Mouse (Mus musculus) mouse embryonic stem cell (cell line): ENCODE measurements around the gene Nkx1-2.

ENCODE experiments used
- in situ Hi-C, 2 experiments: fragments of 300-500 bp; cut with MboI; formaldehyde crosslinking; loops; 1 replicate in 1 of 2; 3 replicates in 1 of 2; pipeline ENCODE4 v1.14.3; 2019 to 2020; ENCODE audit warnings: low sequenced_read_pairs in 2 of 2, low pct_unique_long_range_greater_than_20kb in 1 of 2, mixed read lengths in 1 of 2; ENCODE audit not compliant: unreplicated experiment in 1 of 2

The Nkx1-2 gene

DNA sequence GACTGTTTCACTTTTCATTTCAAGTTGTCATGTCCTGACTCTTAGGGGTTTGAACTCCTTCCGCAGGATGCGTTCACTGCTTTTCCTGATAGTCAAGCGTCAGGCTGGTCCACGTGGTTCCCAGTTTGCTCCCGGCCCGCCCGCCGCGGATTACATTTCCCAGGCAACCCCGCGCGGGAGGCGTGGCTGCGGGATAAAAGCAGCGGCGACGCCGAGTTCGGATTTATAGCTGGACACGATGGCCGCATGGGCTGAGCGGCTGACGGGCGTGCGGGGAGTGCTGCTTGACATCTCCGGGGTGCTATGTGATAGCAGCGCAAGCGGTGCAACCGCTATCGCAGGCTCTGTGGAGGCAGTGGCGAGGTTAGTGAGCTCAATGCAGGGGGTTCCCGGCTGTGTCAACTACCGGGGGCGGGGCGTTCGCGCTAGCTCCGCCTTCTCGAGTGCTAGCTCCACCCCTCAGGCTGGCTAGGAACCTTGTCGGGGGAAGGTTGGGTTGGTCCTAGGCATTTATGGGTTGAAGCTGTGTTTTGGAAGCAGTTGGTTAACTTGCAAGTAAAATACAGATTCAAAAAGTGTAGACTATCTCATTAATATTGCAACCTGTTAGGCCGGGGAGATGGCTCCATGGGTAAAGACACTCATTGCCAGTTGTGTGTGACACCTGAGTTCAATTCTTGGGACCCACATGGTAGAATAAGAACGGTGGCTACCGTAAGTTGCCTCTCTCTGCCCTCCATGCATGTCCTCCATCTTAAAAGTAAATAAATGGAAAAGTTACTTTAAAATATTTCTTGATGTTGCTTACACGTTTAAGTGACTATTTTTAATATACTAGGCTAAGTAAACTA lies 11.3 kb upstream of the Nkx1-2 start, which contains the start of gene Lhpp:
Gene Lhpp, plus strand, starts transcription at position 171 of the 851 bp plus-strand sequence.
- in situ Hi-C loops: no loop called here

DNA sequence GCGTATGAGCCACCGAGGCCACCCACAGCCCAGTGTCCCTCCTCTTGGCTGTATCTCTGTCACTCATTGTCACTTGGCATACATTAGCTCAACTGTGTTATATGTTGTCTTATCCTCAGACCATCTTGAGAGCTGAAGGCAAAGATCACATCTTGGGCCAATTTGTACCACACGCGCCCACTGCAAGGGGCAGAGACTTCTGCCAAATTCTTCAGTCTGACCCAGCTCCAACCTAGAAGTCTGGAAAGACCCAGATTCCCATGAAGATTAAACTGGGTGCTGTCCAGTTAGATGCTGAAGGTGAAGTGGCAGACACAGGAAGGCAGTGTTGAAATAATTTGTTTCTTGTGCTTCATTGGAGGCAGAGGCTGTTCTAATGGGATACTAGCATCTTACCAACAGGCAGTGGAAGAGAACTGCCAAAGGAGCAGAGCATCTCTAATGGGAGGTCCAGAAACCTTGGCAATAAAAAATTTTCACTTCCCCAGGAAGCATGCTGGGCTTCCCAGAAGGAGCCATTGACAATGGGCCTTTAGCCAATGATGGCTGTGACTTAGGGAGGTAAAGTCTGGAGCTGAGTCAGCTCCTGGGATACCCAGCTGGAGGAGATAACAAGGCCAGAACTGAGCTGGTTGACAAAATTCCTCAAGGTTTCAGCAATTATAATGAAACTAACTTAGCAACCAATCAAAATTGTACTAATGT lies 9.0 kb upstream of the Nkx1-2 start:
- in situ Hi-C loops: loop anchor here in 1 of 2 experiments (10.0 kb wide), 1 partner anchor 1054 kb away; no protein-coding TSS in a partner anchor

DNA sequence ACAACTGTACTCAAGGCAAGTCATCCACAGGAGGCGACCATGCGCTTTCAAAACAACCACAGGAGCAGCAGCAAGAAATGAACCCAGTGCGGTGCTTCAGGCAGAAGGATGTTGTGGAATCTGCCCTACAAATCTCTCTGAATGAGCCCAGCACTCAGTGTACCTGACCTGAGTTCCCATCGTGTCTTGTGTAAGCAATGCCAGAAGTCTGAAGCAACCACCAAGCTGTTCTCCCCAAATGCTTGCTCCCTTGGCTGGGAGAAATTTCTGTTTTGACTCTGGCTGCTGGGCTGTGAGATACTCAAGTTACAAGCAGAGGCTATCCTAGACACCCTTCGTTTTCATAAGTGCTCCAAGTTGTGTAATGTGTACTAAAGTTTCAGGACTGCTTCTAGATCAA lies 6.3 kb upstream of the Nkx1-2 start:
- in situ Hi-C loops: loop anchor here in 1 of 2 experiments (10.0 kb wide), 1 partner anchor 1051 kb away; no protein-coding TSS in a partner anchor

DNA sequence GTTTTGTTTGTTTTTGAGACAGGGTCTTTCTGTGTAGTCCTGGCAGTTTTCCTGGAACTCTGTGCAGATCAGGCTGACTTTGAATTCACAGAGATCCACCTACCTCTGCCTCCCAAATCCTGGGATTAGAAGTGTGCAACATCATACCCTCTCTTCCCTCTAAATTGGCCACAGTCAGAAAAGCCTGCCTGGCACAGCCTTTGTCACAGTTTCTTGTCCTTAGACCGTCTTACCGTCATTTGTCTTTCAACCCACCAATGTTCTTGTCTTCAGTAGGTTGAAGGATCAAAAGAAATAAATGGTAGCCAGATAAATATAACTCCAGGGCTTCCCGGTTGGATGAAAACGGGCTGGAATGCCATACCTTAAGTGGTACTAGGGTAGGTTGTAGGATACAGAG lies 5.3 kb upstream of the Nkx1-2 start:
- in situ Hi-C loops: loop anchor here in 1 of 2 experiments (10.0 kb wide), 1 partner anchor 1050 kb away; no protein-coding TSS in a partner anchor

DNA sequence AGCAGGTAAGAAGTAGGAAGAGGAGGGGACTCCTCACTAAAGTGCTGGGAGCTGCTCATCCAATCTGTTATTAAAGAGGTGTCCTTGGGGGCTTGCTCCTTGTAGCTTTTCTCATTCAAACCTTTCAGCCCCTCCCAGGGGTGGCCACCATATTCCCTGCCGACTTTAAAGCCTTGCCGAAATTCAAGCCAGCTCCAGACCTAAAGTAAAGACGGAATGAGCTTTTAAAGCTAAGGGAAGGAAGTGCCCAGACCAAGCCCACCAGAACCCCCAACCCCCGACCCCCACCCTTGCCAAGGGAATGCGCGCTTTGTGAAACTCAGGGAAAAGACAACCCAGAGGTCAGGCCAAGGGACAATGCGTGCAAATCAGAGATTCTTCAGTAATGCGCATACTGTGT lies 1.5 kb upstream of the Nkx1-2 start:
- in situ Hi-C loops: loop anchor here in 1 of 2 experiments (10.0 kb wide), 1 partner anchor 1046 kb away; no protein-coding TSS in a partner anchor

DNA sequence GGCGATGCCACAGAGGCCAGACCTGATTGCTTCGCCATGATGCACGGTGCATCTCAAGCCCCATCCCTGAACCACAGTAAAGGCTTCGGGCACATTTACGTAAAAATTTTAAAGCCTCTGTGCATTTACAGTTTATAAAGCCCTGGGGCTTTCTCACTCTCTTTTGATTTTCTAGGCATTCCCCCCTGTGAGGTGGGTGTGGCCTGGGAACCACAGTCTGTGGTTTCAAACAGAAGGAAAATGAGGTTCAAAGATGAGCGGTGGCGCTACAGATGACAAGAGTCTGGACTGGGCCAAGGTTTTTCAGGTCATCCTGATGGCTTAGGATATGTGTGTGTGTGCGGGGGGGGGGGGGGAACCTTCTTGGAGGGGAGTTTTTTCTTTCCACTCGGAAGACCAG lies 589 bp upstream of the Nkx1-2 start:
- in situ Hi-C loops: loop anchor here in 1 of 2 experiments (10.0 kb wide), 1 partner anchor 1045 kb away; no protein-coding TSS in a partner anchor

DNA sequence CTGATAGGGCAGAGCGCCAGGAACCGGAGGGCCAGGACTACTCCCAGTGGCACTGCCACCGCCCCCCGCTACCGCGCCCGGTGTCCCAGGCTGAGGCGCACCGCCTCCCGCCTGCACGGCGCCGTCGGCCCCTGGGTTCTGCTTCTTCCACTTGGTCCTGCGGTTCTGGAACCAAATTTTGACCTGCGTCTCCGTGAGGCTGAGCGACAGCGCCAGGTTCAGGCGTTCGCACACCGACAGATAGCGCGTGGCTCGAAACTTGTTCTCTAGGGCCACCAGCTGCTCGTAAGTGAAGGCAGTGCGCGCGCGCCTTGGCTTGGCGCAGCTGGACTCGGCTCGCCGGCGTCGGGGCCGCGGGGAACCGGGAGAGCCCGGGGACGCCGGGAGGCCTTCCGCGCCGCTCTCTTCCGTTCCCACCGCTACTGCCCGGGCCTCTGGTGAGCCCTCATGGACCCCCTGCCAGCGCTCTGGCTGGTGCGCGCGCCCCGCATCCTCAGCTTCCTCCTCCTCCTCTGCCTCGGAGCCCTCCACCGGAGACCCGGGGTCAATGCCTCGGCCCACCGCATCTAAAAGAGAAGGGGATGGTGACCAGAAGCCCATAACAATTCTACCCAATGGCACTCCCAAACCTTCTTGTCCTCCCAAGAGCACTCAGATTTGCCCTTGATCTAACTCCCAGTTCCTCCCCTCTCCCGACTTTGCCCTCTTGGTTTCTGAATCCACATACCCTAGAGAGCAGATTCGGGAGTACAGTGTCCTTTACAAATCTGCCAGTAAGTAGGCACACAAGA lies 2.0 kb downstream of the Nkx1-2 start:
- in situ Hi-C loops: no loop called here

DNA sequence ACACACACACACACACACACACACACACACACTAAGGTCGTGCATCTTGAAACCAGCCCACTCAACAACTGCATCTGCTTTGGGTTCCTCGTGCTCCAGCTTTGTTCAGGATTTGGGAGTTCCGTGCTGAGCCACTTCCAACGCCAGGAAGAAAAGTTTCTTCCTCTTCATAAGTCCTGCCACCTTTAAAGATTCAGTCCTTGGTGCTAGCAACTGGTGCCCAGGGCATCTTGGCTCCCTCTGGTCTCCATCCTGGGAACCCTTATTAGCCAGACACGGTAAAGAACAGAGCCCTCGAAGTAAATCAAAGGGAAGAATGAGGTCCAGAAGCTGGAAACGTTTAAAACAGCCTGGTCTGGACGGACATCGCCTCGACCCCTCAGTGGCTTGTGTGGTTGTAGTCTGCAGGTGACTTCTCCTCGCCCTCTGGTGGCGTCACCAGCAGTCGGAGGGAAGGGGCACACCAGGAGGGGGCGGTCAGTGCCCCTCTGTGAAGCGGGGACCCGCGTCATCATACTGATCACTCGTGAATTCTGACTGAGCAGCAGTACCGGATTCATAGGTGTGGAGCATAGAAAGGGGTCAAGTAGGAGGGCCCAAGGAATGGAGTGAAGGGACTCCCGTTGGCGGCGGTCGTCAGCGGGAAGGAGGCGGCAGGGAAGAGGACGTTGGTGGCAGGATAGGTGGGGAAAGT lies 2.7 kb downstream of the Nkx1-2 start:
- in situ Hi-C loops: no loop called here

DNA sequence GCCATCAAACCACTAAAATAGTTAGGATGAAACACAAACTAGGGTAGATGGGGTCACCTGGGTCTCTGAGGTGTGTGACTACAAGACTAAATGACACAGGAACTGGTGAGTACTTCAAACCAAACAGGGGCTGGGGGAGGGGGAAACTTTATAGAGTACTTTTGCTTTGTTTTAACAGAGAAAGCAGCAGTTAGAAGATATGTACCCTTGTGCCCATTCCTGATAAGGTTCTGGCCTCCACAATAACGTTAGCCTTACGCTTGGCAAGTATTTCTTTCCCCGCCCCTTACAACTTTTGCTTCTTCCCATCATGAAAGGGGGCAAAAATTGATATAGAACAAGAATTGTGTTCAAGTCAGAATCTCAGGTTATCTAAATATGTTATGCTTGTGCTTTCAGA lies 3.6 kb downstream of the Nkx1-2 start:
- in situ Hi-C loops: no loop called here

DNA sequence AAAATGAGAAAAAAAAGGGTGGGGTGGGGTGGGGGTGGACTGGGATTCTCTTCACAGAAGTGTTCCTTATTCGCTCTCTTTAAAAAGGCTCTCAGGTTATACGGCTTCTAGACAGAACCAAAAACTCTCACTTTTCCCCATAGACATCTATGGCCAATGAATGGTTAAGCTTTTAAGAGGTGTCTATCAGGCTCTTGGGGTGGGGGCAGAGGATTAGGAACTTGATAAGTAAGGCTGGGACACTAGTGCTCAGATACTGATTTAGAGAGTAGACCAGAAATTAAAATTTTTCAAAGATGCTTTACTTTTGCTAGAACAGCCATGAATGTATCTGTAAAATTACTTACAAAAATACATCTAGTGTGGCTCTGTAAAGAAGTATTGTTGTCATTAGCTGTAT lies 5.1 kb downstream of the Nkx1-2 start:
- in situ Hi-C loops: no loop called here

DNA sequence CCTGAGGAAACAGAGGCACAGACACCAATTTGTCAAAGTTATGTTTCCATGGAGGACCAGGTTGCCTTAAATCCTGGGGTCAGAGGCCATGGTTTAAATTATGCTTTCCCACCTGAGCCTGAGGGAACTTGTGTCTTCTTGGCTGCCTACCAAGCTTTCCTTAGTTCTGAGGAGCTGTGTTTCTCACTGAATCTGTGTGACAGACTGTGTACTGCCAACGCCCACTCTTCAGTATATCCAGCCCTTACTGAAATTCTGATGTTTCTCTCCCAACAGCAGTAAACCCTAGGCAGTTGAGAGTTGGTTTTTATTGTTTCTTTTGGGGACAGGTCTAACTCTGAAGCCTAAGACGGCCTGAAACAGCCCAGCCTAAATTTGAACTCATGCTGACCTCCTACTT lies 5.7 kb downstream of the Nkx1-2 start:
- in situ Hi-C loops: no loop called here

DNA sequence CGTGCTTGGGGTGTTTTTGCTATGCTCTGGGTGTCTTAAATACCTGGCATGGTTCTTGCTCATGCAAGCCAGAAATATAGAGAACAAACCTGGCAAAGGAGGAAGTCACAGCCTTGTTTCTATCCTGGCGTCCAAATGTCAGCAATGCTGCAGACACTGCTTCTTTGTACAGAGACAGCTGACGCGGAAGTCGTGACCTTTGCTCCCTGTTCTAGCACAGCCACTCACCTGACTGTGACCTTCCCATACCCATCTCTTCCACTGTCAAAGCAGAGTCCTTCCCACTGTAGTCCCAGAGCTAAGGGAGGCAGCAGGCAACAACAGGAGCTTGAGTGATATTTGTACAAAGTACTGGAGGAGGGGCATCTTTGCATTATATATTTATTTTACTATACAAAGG lies 9.8 kb downstream of the Nkx1-2 start:
- in situ Hi-C loops: no loop called here

DNA sequence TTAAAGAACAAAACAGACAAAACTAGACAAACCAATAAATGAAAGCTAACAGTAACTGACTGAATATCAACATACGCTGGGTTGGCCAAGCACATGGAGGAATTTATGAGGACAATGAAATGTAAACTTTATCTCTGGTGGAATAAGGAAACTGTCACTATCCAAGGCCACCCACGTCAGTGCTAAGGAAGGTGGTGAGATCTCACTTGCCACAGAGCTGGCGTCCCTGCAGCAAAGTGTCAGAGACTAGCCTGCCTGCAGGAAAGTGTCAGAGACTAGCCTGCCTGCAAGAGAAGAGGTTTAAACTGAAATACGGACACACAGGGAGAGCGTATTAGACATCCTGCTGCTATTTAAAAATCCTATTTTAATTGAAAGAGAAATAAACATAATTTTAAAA lies 12.3 kb downstream of the Nkx1-2 start:
- in situ Hi-C loops: no loop called here

DNA sequence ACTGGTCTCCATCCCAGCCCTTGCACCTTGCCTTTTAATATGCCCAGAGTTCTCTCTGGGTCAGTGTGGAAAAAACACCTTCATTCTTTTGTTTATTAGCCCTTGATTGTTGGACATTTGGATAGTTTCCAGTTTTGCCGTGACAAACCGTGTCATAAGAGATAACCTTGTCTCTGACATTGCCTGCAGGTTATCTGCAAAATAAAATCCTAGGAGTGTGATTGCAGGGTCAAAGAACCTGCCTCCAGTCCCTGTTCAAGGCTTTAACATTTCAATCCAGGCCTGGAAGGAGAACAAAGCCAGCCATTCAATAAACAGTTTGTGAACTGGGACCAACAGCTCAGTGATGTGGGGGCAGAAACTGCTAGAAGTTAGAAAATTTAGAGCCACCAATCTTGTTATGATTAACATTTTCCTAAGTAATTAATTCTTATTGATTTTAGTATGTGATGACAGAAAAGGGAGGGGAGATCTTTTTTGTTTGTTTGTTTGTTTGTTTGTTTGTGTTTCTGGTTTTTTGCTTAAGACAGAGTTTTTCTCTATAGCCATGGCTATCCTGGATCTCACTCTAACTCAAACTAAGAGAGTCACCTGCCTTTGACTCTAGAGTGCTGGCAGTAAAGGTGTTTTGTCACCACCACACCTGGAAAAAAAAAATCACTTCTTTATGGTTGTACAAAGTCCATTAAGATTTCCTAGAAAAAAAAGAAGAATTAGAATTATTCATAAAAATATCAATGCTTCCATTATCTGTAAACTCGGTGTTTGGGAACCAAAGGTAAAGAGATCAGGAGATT lies 13.5 kb downstream of the Nkx1-2 start:
- in situ Hi-C loops: no loop called here

DNA sequence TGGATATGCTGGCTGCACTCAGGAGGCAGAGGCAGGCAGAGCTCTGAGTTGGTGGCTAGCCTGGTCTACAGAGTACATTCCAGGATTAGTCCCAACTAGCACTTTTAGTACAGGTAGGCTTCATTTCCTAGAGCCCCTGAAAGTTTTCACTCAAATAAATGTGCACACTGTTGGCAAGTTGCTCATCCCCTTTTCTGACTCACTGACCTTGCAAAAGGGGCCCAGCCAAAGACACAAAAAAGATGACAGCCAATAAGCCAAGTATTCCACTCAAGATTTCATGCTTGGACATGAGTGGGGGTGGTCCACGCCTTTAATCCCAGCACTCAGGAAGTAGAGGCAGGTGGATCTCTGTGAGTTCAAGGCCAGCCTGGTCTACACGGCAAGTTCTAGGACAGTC lies 18.0 kb downstream of the Nkx1-2 start:
- in situ Hi-C loops: no loop called here

DNA sequence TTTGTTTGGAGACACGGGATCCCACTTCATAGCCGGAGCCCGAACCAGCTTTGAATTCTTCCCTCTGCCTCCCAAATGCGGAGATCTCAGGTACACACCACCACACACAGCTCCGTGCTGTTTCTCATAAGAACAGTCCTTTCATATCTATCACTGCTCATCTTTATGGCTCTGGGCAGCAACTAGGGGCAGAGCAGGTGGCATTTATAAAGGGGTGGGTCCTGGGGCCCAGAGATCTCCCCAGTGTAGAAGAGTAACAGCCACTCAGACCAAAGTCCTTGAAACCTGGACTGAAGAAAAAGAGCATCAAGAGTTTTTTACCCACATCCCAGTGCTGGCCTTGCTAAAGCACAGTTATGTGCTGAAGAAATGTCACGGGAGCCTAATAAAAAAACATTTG lies 18.9 kb downstream of the Nkx1-2 start:
- in situ Hi-C loops: no loop called here

DNA sequence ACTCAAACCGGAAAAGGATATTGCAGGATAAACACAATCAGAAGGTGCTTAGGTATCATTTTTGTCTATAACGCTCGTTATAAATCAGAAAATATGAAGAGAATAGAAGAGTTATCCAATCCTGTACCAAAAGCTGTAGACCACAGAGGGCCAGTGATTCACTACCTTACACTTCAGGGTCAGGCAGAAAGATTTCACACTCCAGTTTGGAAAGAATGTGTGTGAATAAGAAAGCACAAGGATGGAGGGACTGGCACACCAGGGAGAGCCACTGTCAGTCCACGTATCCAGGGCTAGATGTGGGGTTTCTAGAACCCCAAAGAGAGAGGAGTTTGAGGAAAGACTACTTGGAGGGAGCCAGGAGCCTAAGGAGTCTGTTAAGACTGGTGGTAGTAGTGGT lies 22.5 kb downstream of the Nkx1-2 start:
- in situ Hi-C loops: no loop called here
